Mouse (Mus musculus) gastrocnemius, adult 18-20 months (tissue): ENCODE measurements around the gene Ankrd39. TPM values are rescaled to one million over a fixed set of nuclear protein-coding genes. Genes with fewer than 3 reads are reported as not detected.
"Not testable (repeated sequence)": the region's sequence is repeated elsewhere in the genome, so short reads cannot be mapped to it uniquely, and the experiment has no call there.

ENCODE experiments used
- DNase-seq: peaks from one replicate; pipeline ENCODE4 v3.0.0; 2021; ENCODE audit warnings: low spot score
- total RNA-seq, 2 experiments: library from RNA; stranded (reverse); gene quantifications; 2 replicates each; pipeline ENCODE4 v1.2.3; 2021

The Ankrd39 gene
- total RNA-seq, 2 experiments from 2014 or later = 7.3 to 8.6 TPM

- DNase-seq = no peak
Measured at GRCm38 (mm10) chr1:36554633-36555399, 7.6 kb upstream of the Ankrd39 start.

- no peak for DNase-seq
Measured at GRCm38 (mm10) chr1:36552506-36552905, 5.3 kb upstream of the Ankrd39 start.

GRCm38 (mm10) chr1:36551904-36552303 is 4.7 kb upstream of the Ankrd39 start:
- DNase-seq = no peak

GRCm38 (mm10) chr1:36550075-36550863 is 3.0 kb upstream of the Ankrd39 start:
- no peak for DNase-seq

GRCm38 (mm10) chr1:36549491-36549890 is 2.2 kb upstream of the Ankrd39 start:
- DNase-seq = no peak

GRCm38 (mm10) chr1:36548771-36549170 is 1.5 kb upstream of the Ankrd39 start:
- no peak for DNase-seq

- peak; percentile 55 for DNase-seq
Measured at GRCm38 (mm10) chr1:36547981-36548598, 845 bp upstream of the Ankrd39 start.

GRCm38 (mm10) chr1:36545845-36546600 is 1.2 kb downstream of the Ankrd39 start:
- DNase-seq = no peak

- no peak for DNase-seq
Measured at GRCm38 (mm10) chr1:36545382-36545781, 1.9 kb downstream of the Ankrd39 start.

- no peak for DNase-seq
Measured at GRCm38 (mm10) chr1:36542925-36543324, 4.3 kb downstream of the Ankrd39 start.

- DNase-seq = no peak
Measured at GRCm38 (mm10) chr1:36541844-36542243, 5.4 kb downstream of the Ankrd39 start.

GRCm38 (mm10) chr1:36540807-36541206 is 6.4 kb downstream of the Ankrd39 start:
- no peak for DNase-seq

GRCm38 (mm10) chr1:36540132-36540531 is 7.1 kb downstream of the Ankrd39 start:
- peak; percentile 68 for DNase-seq

- DNase-seq = peak; percentile 92
Measured at GRCm38 (mm10) chr1:36539186-36539585, 8.1 kb downstream of the Ankrd39 start, which contains the start of gene Gm42417. TSS of gene Gm42417 (minus strand) at chr1:36539429.

GRCm38 (mm10) chr1:36538727-36539126 is 8.5 kb downstream of the Ankrd39 start:
- no peak for DNase-seq

GRCm38 (mm10) chr1:36536783-36537182 is 10.5 kb downstream of the Ankrd39 start, which contains the start of gene Ankrd23:
TSS of gene Ankrd23 (minus strand) at chr1:36536883.
- not testable (repeated sequence) for DNase-seq

GRCm38 (mm10) chr1:36536397-36536728 is 10.9 kb downstream of the Ankrd39 start:
- no peak for DNase-seq

GRCm38 (mm10) chr1:36535477-36536396 is 11.5 kb downstream of the Ankrd39 start:
- peak; percentile 91 for DNase-seq

GRCm38 (mm10) chr1:36534595-36535058 is 12.6 kb downstream of the Ankrd39 start:
- peak; percentile 77 for DNase-seq

- no peak for DNase-seq
Measured at GRCm38 (mm10) chr1:36533546-36533945, 13.7 kb downstream of the Ankrd39 start.
